Mouse (Mus musculus): ENCODE measurements around the gene Lclat1. TPM values are rescaled to one million over a fixed set of nuclear protein-coding genes. Genes with fewer than 3 reads are reported as not detected.

Gene Lclat1
- polyA plus RNA-seq, 2 experiments from 2014 or later = 83.5 to 84.1 TPM

GRCm38 (mm10) chr17:73091368-73091767, 16.4 kb upstream of the Lclat1 start:
- no peak for ATAC-seq

DNA sequence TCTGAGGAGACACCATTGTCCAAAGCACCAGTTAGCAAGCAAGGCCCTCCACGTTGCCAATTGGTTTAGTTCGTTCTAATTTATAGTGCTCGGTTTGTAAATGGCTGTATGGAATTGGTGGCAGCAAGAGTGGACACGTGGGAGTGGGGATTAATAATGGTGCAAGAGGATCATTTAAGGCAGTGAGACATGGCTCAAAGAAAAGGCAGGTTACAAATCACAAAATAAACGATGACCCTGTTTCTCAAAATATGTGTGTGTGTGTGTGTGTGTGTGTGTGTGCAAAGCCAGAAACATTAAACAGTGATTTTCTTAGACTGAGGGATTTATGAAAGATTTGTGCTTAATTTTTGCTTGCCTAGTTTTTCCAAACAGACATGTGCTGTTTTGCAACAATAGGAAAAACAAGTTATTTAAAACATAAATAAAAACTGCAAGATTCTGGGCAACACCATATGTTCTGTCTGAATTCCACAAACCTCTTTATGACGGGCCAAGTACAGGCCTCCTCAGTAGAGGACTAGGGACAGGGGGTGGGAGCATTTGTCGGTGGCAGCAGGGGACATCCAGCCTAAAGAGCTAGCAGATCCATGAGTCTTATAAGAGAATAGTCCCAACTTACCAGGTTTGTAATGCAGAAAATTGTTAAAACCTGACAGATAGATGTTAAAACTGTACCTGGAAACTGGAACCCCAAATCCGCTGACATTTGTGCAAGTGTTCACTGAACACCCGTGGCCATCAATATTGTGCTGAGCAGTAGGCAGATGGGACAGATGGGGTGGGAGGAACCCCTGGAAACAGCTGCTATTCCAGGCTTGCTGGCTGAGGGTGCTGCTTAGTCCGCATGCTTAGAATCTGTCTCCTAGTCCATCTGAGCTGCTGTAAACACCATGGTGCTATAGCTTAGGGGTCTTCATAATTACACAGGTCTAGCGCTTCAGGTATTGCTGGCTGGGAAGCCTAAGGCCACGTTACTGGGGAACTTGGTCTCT, 15.4 kb upstream of the Lclat1 start:
- no peak for ATAC-seq

DNA sequence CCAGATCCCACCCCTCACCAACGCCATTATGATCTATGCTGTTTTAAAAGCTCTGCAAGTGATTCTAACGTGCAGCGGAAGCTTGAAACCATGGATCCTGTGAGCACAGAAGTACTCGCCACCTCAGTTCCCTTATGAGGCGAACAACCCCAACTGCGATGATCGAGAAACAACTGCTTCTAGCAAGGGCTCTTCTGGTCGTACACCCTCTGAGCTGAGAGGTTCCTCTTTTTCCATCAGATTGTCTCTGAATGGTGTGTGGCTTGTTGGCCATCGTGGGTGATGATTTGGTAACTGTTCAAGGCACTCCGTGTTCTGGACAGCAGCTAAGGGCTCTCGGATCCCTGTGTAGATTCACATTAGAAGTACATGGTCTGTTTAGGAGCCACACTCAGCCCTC, 12.7 kb upstream of the Lclat1 start:
- no peak for ATAC-seq

- no peak for ATAC-seq
These were observed 12.2 kb upstream of the Lclat1 start for GRCm38 (mm10) chr17:73095585-73095984.

GRCm38 (mm10) chr17:73096484-73096883, 11.3 kb upstream of the Lclat1 start:
- peak; percentile 78 for ATAC-seq

GRCm38 (mm10) chr17:73098636-73099035, 9.1 kb upstream of the Lclat1 start:
- ATAC-seq = peak; percentile 31

GRCm38 (mm10) chr17:73100396-73100795, 7.4 kb upstream of the Lclat1 start:
- ATAC-seq = no peak

GRCm38 (mm10) chr17:73102538-73102937, 5.2 kb upstream of the Lclat1 start:
- no peak for ATAC-seq

GRCm38 (mm10) chr17:73108170-73108887, 544 bp downstream of the Lclat1 start:
- peak; percentile 21 for ATAC-seq

- ATAC-seq = no peak
These were observed 1.1 kb downstream of the Lclat1 start for GRCm38 (mm10) chr17:73108888-73109259.

DNA sequence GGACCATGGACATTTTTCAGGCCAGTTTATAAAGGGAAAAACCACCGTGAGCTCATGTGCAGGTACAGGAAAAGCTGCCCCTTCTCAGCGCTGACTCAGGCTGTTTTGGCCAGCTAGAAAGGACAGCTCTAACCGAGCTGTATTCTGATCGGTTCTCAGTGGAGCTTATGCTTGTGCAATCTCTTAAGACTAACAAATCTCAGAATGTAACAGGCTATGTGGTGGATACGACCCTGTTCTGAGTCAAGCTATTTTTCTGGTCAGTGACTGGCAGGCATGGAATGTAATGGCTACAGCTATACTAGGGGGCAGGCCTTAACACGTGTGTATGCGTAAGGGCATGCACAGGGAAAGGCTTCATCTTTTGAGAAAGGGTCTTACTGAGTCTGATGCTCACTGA, 4.3 kb downstream of the Lclat1 start:
- ATAC-seq = no peak

DNA sequence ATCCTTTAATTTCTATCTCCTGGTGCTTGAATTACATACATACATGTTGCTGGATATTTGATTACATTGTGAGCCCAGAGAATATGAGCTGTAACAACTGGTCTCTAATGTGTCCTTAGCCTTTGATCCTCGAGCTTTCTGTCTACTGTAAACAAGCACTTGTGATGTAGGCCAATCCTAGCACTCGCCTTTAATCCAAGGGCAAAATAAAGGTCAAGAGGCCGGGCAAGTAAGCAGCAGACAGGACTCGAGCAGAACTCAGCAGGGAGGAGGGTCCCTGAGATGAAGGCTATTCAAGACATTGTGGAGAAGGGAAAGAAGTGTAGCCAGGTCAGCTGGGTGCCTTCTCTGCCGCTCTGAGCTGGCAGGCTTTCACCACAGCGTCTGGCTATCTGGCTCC, 4.8 kb downstream of the Lclat1 start:
- no peak for ATAC-seq

GRCm38 (mm10) chr17:73113230-73113629, 5.4 kb downstream of the Lclat1 start:
- no peak for ATAC-seq

- no peak for ATAC-seq
These were observed 10.3 kb downstream of the Lclat1 start for GRCm38 (mm10) chr17:73118134-73118533.

GRCm38 (mm10) chr17:73118702-73119101, 10.9 kb downstream of the Lclat1 start:
- no peak for ATAC-seq

GRCm38 (mm10) chr17:73119150-73119549, 11.4 kb downstream of the Lclat1 start:
- peak; percentile 75 for ATAC-seq

- no peak for ATAC-seq
These were observed 12.8 kb downstream of the Lclat1 start for GRCm38 (mm10) chr17:73120545-73120944.

DNA sequence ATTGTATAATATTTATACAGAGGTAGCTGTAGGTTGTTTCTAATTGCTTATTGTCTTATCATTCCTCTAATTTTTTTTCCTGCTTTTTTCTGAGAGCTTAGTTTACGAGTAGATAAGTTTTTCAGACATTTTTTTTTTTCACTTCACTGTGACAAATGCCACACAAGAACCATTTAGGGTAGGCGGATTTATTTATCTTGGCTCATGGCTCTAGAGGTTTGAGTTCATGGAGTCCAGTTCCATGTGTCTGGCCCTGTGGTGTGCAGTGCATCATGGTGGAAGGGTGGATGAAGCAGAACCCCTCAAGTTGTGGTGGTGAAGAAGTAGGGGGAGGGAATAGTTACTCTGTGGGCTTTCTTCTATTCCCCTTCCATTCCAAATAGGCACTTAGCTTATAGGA, 13.9 kb downstream of the Lclat1 start:
- no peak for ATAC-seq

DNA sequence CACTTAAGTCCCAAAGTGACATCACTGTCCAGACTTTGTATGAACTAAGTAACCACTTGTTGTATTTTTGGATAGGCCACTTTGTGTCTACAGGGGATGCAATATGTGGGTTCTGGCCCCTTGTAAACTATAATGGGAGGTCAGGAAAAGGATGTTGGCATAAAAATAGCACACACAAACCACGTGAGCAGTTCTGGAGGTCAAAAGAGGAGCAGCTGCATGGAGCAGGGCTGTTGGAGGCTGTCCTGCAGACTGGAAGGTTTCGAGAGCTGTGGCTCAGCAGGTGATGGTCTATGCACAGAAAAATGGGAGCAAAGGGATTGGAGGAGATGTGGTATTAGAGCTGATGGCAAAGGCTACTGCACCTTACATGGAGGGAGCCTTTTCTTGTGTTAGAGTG, 18.6 kb downstream of the Lclat1 start:
- ATAC-seq = no peak

GRCm38 (mm10) chr17:73126903-73127302, 19.1 kb downstream of the Lclat1 start:
- ATAC-seq = no peak

- peak; percentile 83 for ATAC-seq
These were observed 29.0 kb downstream of the Lclat1 start for GRCm38 (mm10) chr17:73136562-73137484.

- no peak for ATAC-seq
These were observed 30.4 kb downstream of the Lclat1 start for GRCm38 (mm10) chr17:73138217-73138616.

DNA sequence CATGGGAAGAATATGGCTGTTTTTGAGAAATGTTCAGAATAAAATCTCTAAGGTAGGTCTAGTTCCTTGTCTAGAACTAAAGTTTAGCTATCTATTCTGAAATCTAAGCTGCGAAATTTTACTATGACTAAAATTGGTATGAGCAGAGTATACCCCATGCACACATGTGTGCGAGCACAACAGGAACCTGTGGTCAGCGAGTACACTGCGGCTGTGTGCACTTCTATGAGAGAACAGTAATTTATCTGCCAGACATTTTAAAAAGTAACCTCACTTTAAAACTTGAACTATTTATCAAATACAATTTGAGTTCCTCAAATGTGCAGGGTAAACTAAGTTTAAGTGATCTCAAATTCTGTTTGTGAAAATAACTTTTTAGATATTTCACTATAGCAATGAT, 34.2 kb downstream of the Lclat1 start:
- ATAC-seq = peak; percentile 74

All from CD4-positive, CD25-positive, alpha-beta regulatory T cell, adult 4 months (primary cell).